Mouse (Mus musculus): ENCODE results near the gene Eif4a2. TPM values are rescaled to one million over a fixed set of nuclear protein-coding genes. Genes with fewer than 3 reads are reported as not detected.
"Not testable (repeated sequence)": the region's sequence is repeated elsewhere in the genome, so short reads cannot be mapped to it uniquely, and the experiment has no call there.

The Eif4a2 gene
- polyA plus RNA-seq, 1 experiment from 2014 or later: 340 TPM

DNA sequence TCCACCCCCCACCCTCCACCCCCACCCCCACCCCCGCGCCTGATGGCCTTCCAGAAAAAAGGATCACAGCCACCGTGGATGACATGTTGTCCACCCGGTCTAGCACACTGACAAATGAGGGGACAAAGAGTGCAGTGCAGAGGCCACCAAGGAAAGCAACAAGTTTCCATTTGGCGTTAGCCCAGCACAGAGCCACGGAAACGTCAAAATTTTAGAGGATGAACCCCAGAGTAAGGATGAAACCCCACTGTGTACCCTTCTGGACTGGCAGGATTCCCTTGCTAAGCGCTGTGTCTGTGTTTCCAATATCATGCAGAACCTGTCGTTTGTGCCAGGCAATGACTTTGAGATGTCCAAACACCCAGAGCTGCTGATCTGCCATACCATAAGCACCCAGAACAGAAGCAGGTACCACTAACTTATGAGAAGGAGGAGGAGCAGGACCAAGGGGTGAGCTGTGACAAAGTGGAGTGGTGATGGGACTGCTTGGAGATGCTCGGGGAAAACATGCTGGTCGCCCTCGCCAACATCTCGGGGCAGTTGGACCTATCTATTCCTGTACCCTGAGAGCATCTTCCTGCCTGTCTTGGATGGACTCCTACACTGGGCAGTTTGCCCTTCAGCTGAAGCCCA is 13.8 kb upstream of the Eif4a2 start:
- H3K27ac ChIP-seq (ENCODE audit: low read depth, low read length): no peak overlapping the region
- DNase-seq (ENCODE audit: low spot score): no peak
- no peak overlapping the region for H3K4me2 ChIP-seq (ENCODE audit: low read length)
- no peaks in the 10 kb centered on the region for H3K4me1 ChIP-seq (ENCODE audit: control insufficient read depth, insufficient read depth, low read length)
- H3K4me3 ChIP-seq (ENCODE audit: low read depth, low read length): no peak overlapping the region
- ATAC-seq: no peak
- 81% methylated on average over 13 of the region's 13 CpGs for WGBS
- no peaks in the 10 kb centered on the region for H3K27me3 ChIP-seq (replicated peaks; ENCODE audit: control insufficient read depth, insufficient read depth, low read length)
- H3K9me3 ChIP-seq (replicated peaks; ENCODE audit: control insufficient read depth, low read length): no peaks in the 10 kb centered on the region
- H3K9ac ChIP-seq (ENCODE audit: low read length): no peak overlapping the region
- H3K36me3 ChIP-seq (ENCODE audit: control insufficient read depth, insufficient read depth, low read length): no peaks in the 10 kb centered on the region

- no peaks in the 10 kb centered on the region for H3K36me3 ChIP-seq (ENCODE audit: control insufficient read depth, insufficient read depth, low read length)
- H3K4me2 ChIP-seq (ENCODE audit: low read length): no peak overlapping the region
- H3K4me1 ChIP-seq (ENCODE audit: control insufficient read depth, insufficient read depth, low read length): no peaks in the 10 kb centered on the region
- H3K9ac ChIP-seq (ENCODE audit: low read length): no peak overlapping the region
- DNase-seq (ENCODE audit: low spot score) (no peak), ATAC-seq (no peak)
- H3K9me3 ChIP-seq (replicated peaks; ENCODE audit: control insufficient read depth, low read length): no peaks in the 10 kb centered on the region
- no peak overlapping the region for H3K27ac ChIP-seq (ENCODE audit: low read depth, low read length)
- H3K27me3 ChIP-seq (replicated peaks; ENCODE audit: control insufficient read depth, insufficient read depth, low read length): no peaks in the 10 kb centered on the region
- 89% methylated on average over 6 of the region's 6 CpGs for WGBS
- no peak overlapping the region for H3K4me3 ChIP-seq (ENCODE audit: low read depth, low read length)
These were observed 13.1 kb upstream of the Eif4a2 start for GRCm38 (mm10) chr16:23094136-23094535.

GRCm38 (mm10) chr16:23095581-23095980 is 11.7 kb upstream of the Eif4a2 start:
- not testable (repeated sequence) for H3K27ac ChIP-seq (ENCODE audit: low read depth, low read length); H3K4me3 ChIP-seq (ENCODE audit: low read depth, low read length); H3K27me3 ChIP-seq (replicated peaks; ENCODE audit: control insufficient read depth, insufficient read depth, low read length); H3K9me3 ChIP-seq (replicated peaks; ENCODE audit: control insufficient read depth, low read length); ATAC-seq; H3K4me1 ChIP-seq (ENCODE audit: control insufficient read depth, insufficient read depth, low read length); H3K36me3 ChIP-seq (ENCODE audit: control insufficient read depth, insufficient read depth, low read length); DNase-seq (ENCODE audit: low spot score); H3K9ac ChIP-seq (ENCODE audit: low read length); H3K4me2 ChIP-seq (ENCODE audit: low read length)
- WGBS: 93% methylated on average over 5 of the region's 5 CpGs

DNA sequence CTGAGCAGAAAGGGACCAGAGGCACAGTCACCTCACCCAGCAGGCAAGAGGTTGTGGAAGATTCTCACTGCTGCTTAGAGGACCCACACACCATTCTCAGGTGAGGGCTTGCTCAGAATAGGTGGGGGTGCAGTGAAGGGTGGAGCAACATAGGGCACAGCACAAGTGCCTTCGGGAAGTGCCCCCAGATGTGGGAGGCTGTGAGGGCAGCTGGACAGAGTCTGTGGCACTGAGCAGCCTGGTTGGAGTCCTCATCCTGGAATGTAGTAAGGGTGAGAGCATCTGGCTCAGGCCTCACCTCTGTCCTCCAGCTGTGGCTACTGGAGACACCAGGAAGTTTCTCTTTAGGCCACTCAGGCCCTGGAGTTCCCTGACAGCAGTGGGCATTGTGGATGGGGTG is 10.4 kb upstream of the Eif4a2 start:
- WGBS: 91% methylated on average over 1 of the region's 1 CpGs
- peak; percentile 27; the same call in 1 of the 2 replicates for ATAC-seq
- not testable (repeated sequence) for H3K27me3 ChIP-seq (replicated peaks; ENCODE audit: control insufficient read depth, insufficient read depth, low read length); H3K4me3 ChIP-seq (ENCODE audit: low read depth, low read length); H3K9ac ChIP-seq (ENCODE audit: low read length); H3K9me3 ChIP-seq (replicated peaks; ENCODE audit: control insufficient read depth, low read length); H3K27ac ChIP-seq (ENCODE audit: low read depth, low read length); H3K4me1 ChIP-seq (ENCODE audit: control insufficient read depth, insufficient read depth, low read length); H3K4me2 ChIP-seq (ENCODE audit: low read length); H3K36me3 ChIP-seq (ENCODE audit: control insufficient read depth, insufficient read depth, low read length); DNase-seq (ENCODE audit: low spot score)

DNA sequence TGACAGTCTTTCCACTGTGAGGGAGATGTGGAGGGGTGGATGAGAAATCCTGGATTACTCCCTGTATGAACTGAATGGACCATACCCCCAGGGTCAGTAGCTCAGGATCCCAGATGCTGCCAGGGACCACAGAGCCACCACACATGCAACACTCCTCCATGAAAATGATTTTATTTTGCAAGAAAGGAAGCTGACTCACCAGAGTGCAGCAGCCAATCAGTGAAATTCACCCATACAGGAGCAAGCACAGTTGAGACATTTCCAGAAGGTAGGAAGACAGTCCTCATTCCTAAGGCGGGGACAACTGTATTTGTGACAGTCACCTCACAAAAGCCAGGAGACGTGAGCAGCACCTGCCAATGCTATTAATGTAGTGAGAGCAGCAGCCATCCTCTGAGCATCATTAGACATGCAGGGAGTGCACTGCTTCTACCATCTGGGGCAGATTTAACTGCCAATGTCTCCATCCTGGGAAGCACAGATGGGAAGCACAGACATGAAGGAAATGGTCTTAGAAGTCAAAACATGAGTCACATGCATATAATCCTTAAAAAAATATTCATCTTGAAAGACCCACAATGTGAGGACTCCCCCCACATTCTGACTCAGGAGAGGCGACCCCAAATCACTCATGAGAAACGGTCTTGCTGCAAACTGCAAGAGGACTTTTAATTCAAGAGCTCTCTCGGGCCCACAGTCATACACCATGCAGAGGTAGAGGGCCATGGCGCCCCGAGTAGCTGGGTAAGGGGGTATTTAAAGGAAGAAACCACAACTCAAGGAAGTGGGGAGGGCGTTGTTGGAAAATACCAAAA is 9.7 kb upstream of the Eif4a2 start:
- peak; percentile 78; the same call in 1 of the 2 replicates for ATAC-seq
- WGBS: 80% methylated on average over 8 of the region's 8 CpGs
- not testable (repeated sequence) for H3K4me3 ChIP-seq (ENCODE audit: low read depth, low read length); H3K9ac ChIP-seq (ENCODE audit: low read length); H3K4me2 ChIP-seq (ENCODE audit: low read length); H3K4me1 ChIP-seq (ENCODE audit: control insufficient read depth, insufficient read depth, low read length); H3K36me3 ChIP-seq (ENCODE audit: control insufficient read depth, insufficient read depth, low read length); H3K9me3 ChIP-seq (replicated peaks; ENCODE audit: control insufficient read depth, low read length); H3K27ac ChIP-seq (ENCODE audit: low read depth, low read length); H3K27me3 ChIP-seq (replicated peaks; ENCODE audit: control insufficient read depth, insufficient read depth, low read length)
- peak; percentile 58 for DNase-seq (ENCODE audit: low spot score)

DNA sequence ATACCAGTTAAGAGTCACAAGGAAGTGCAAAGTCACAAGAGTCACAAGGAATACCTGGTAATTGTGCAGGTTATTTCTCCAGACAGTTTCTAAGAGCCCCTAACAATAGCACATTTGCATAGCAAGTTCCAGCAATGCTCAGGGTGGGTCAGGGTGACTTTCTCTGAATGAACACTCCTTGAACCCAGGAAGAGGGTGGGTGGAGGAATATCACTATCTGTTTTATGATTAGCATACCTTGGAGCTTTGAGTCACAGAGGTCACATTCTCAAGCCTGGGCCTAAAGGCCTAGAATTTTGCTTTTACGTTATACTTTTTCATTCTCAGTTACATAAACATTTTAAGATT is 9.2 kb upstream of the Eif4a2 start:
- H3K27me3 ChIP-seq (replicated peaks; ENCODE audit: control insufficient read depth, insufficient read depth, low read length); H3K4me3 ChIP-seq (ENCODE audit: low read depth, low read length); H3K4me2 ChIP-seq (ENCODE audit: low read length); H3K27ac ChIP-seq (ENCODE audit: low read depth, low read length); H3K36me3 ChIP-seq (ENCODE audit: control insufficient read depth, insufficient read depth, low read length); ATAC-seq; H3K4me1 ChIP-seq (ENCODE audit: control insufficient read depth, insufficient read depth, low read length); H3K9ac ChIP-seq (ENCODE audit: low read length); DNase-seq (ENCODE audit: low spot score); H3K9me3 ChIP-seq (replicated peaks; ENCODE audit: control insufficient read depth, low read length): not testable (repeated sequence)
- WGBS: 97% methylated on average over 1 of the region's 1 CpGs

DNA sequence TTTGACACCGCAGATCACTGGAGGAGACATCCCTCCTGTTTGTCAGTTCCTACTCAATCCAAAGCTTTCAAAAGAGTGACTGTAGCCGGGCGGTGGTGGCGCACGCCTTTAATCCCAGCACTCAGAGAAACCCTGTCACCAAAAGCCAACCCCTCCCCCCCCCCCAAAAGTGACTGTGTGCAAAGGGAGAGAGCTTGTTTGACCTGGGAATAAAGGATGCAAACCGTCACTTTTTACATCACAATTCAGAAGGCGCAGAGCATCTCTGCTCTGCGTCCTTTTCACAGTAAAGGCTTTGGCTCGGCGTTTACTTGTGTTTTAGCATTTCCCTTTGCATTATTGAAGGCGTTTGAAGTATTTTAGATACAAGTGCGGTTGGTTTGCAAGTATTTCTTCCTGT is 7.6 kb upstream of the Eif4a2 start:
- Histone ChIP-seq H3K36me3 (ENCODE audit: control insufficient read depth, insufficient read depth, low read length) (no peaks in the 10 kb centered on the region), H3K4me2 (ENCODE audit: low read length) (peak overlapping the region; percentile 55), H3K27me3 (replicated peaks; ENCODE audit: control insufficient read depth, insufficient read depth, low read length) (peaks cover 7% of the 10 kb centered on the region; the same call in 1 of the 2 replicates), H3K9me3 (replicated peaks; ENCODE audit: control insufficient read depth, low read length) (no peaks in the 10 kb centered on the region), H3K27ac (ENCODE audit: low read depth, low read length) (no peak overlapping the region), H3K4me1 (ENCODE audit: control insufficient read depth, insufficient read depth, low read length) (no peaks in the 10 kb centered on the region), H3K9ac (ENCODE audit: low read length) (peak overlapping the region; percentile 55), H3K4me3 (ENCODE audit: low read depth, low read length) (peak overlapping the region; percentile 25)
- no peak for ATAC-seq
- WGBS: 4% methylated on average over 12 of the region's 12 CpGs
- no peak for DNase-seq (ENCODE audit: low spot score)

GRCm38 (mm10) chr16:23100099-23100575 is 7.1 kb upstream of the Eif4a2 start:
- H3K27me3 ChIP-seq (replicated peaks; ENCODE audit: control insufficient read depth, insufficient read depth, low read length): peaks cover 7% of the 10 kb centered on the region; the same call in 1 of the 2 replicates
- DNase-seq (ENCODE audit: low spot score) (peak; percentile 28), ATAC-seq (0 out of 2 replicates have a peak, but pooled peaks have one; percentile 47)
- no peaks in the 10 kb centered on the region for H3K4me1 ChIP-seq (ENCODE audit: control insufficient read depth, insufficient read depth, low read length)
- H3K9ac ChIP-seq (ENCODE audit: low read length): peak overlapping the region; percentile 55
- no peak overlapping the region for H3K27ac ChIP-seq (ENCODE audit: low read depth, low read length)
- peak overlapping the region; percentile 55 for H3K4me2 ChIP-seq (ENCODE audit: low read length)
- 0% methylated on average over 9 of the region's 9 CpGs for WGBS
- no peaks in the 10 kb centered on the region for H3K36me3 ChIP-seq (ENCODE audit: control insufficient read depth, insufficient read depth, low read length)
- H3K4me3 ChIP-seq (ENCODE audit: low read depth, low read length): peak overlapping the region; percentile 25
- no peaks in the 10 kb centered on the region for H3K9me3 ChIP-seq (replicated peaks; ENCODE audit: control insufficient read depth, low read length)

DNA sequence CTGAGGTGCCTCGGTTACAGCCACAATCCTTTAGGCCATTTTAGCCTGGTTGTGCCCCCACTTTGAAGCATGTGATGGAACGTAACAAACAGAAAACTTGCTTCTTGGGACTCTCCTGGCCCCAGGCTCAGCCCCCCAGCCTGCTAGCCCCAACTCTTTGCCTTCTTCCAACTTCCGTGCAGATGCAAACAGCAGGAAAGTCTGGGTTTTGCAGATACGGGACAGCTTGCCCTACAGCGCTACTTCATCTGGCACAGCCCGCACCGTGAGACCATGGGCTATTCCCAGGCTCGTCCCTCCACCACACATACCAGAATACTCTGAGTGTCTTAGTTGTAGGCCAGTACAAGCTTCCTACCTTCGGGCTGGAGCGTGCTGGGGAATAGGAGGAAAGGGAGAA is 6.6 kb upstream of the Eif4a2 start:
- DNase-seq (ENCODE audit: low spot score): no peak
- no peak overlapping the region for H3K4me3 ChIP-seq (ENCODE audit: low read depth, low read length)
- no peaks in the 10 kb centered on the region for H3K4me1 ChIP-seq (ENCODE audit: control insufficient read depth, insufficient read depth, low read length)
- H3K9ac ChIP-seq (ENCODE audit: low read length): no peak overlapping the region
- H3K27ac ChIP-seq (ENCODE audit: low read depth, low read length): no peak overlapping the region
- no peaks in the 10 kb centered on the region for H3K36me3 ChIP-seq (ENCODE audit: control insufficient read depth, insufficient read depth, low read length)
- peaks cover 7% of the 10 kb centered on the region; the same call in 1 of the 2 replicates for H3K27me3 ChIP-seq (replicated peaks; ENCODE audit: control insufficient read depth, insufficient read depth, low read length)
- peak overlapping the region; percentile 55 for H3K4me2 ChIP-seq (ENCODE audit: low read length)
- ATAC-seq: no peak
- WGBS: 18% methylated on average over 10 of the region's 10 CpGs
- H3K9me3 ChIP-seq (replicated peaks; ENCODE audit: control insufficient read depth, low read length): no peaks in the 10 kb centered on the region

Data from forebrain, embryonic 14.5 days (tissue).